Mouse (Mus musculus) stomach, postnatal 0 days (tissue): ENCODE measurements around the gene Gm21983. TPM values are rescaled to one million over a fixed set of nuclear protein-coding genes. Genes with fewer than 3 reads are reported as not detected.

Experiments
- ATAC-seq: fragments of 200-750 bp; cut with Nextera tagmentation; 2 replicates; pipeline ENCODE4 v1.8.0; 2017; ENCODE audit not compliant: low FRiP score, low TSS enrichment
- DNase-seq: peaks from one replicate; pipeline ENCODE4 v3.0.0-alpha.2; 2016; ENCODE audit warnings: low spot score
- H3K27ac ChIP-seq: fragments of 300-500 bp; sonication (generic); replicated peaks from 2 replicates; pipeline ENCODE4 v1.5.1; 2014; ENCODE audit warnings: mild to moderate bottlenecking, control low read depth
- H3K27me3 ChIP-seq: fragments of 300-500 bp; sonication (generic); 2 replicates; pipeline ENCODE4 v1.6.1; 2014; ENCODE audit warnings: low read length; ENCODE audit not compliant: control insufficient read depth, insufficient read depth
- H3K36me3 ChIP-seq: fragments of 300-500 bp; sonication (generic); 2 replicates; pipeline ENCODE4 v1.6.1; 2014; ENCODE audit warnings: low read length, mixed read lengths; ENCODE audit not compliant: control insufficient read depth, insufficient read depth
- H3K4me1 ChIP-seq: fragments of 300-500 bp; sonication (generic); replicated peaks from 2 replicates; pipeline ENCODE4 v1.6.1; 2014; ENCODE audit warnings: antibody characterized with exemption; ENCODE audit not compliant: control insufficient read depth, insufficient read depth
- H3K4me2 ChIP-seq: fragments of 300-500 bp; sonication (generic); replicated peaks from 2 replicates; pipeline ENCODE4 v1.6.1; 2014; ENCODE audit warnings: low read depth, mild to moderate bottlenecking, control low read depth, moderate library complexity
- H3K4me3 ChIP-seq: fragments of 300-500 bp; sonication (generic); 2 replicates; pipeline ENCODE4 v1.5.1; 2014; ENCODE audit warnings: low read depth, low read length, control low read depth
- H3K9ac ChIP-seq: fragments of 300-500 bp; sonication (generic); 2 replicates; pipeline ENCODE4 v1.6.1; 2014; ENCODE audit warnings: mild to moderate bottlenecking, low read length, control low read depth, mixed read lengths
- H3K9me3 ChIP-seq: fragments of 300-500 bp; sonication (generic); 2 replicates; pipeline ENCODE4 v1.6.1; 2016; ENCODE audit warnings: low read length; ENCODE audit not compliant: control insufficient read depth
- CTCF ChIP-seq: IDR thresholded peaks from 2 replicates; pipeline ENCODE4 v1.5.1; 2016; ENCODE audit warnings: antibody characterized with exemption, low read depth, mild to moderate bottlenecking, moderate library complexity
- EP300 ChIP-seq: optimal IDR thresholded peaks from 2 replicates; pipeline ENCODE3; 2016; ENCODE audit warnings: antibody characterized with exemption
- WGBS: fragments of 180-500 bp; shearing (Covaris S2); extraction: QIAGEN DNeasy Blood & Tissue Kit; methylation state at CpG from one replicate; pipeline ENCODE4 v1.1.7; 2014; 5-methylcytosine and 5-hydroxymethylcytosine counted together
- polyA plus RNA-seq: library from polyadenylated mRNA; unstranded; fragments of >200 nt; fragmentation: Nextera tagmentation; extraction: Ambion mirVana; gene quantifications from 2 replicates; pipeline ENCODE4 v1.2.1, GENCODE M21; 2015

Gm21983 gene
- polyA plus RNA-seq, 1 experiment from 2014 or later, result not detected

GRCm38 (mm10) chr7:27132588-27132987, 48.3 kb downstream of the Gm21983 start:
- ATAC-seq (no peak), DNase-seq (peak; percentile 65)
- Histone ChIP-seq H3K4me1 (no peaks in the 10 kb centered on the region), H3K27me3 (no peaks in the 10 kb centered on the region), H3K4me2 (no peak overlapping the region), H3K9me3 (no peaks in the 10 kb centered on the region), H3K4me3 (no peak overlapping the region), H3K9ac (no peak overlapping the region), H3K36me3 (no peaks in the 10 kb centered on the region), H3K27ac (no peak overlapping the region)
- TF ChIP-seq EP300 (no peak), CTCF (peak; percentile 67)
- WGBS, result 14% methylated on average over 10 of the region's 10 CpGs

- Histone ChIP-seq H3K27me3 (no peaks in the 10 kb centered on the region), H3K27ac (no peak overlapping the region), H3K9ac (no peak overlapping the region), H3K4me1 (no peaks in the 10 kb centered on the region), H3K36me3 (no peaks in the 10 kb centered on the region), H3K9me3 (no peaks in the 10 kb centered on the region), H3K4me3 (no peak overlapping the region), H3K4me2 (no peak overlapping the region)
- ATAC-seq (no peak), DNase-seq (no peak)
- 68% methylated on average over 2 of the region's 2 CpGs for WGBS
- TF ChIP-seq CTCF (peak; percentile 45), EP300 (no peak)
Measured at GRCm38 (mm10) chr7:27131387-27131786, 49.5 kb downstream of the Gm21983 start.

GRCm38 (mm10) chr7:27130521-27131370, 50.1 kb downstream of the Gm21983 start:
- DNase-seq (no peak), ATAC-seq (no peak)
- no peak overlapping the region for H3K27ac ChIP-seq
- H3K9ac ChIP-seq, result no peak overlapping the region
- no peak overlapping the region for H3K4me3 ChIP-seq
- no peaks in the 10 kb centered on the region for H3K9me3 ChIP-seq
- TF ChIP-seq EP300, result no peak
- no peak for TF ChIP-seq CTCF
- H3K27me3 ChIP-seq, result no peaks in the 10 kb centered on the region
- WGBS, result 88% methylated on average over 22 of the region's 22 CpGs
- H3K36me3 ChIP-seq, result no peaks in the 10 kb centered on the region
- H3K4me2 ChIP-seq, result no peak overlapping the region
- no peaks in the 10 kb centered on the region for H3K4me1 ChIP-seq

DNA sequence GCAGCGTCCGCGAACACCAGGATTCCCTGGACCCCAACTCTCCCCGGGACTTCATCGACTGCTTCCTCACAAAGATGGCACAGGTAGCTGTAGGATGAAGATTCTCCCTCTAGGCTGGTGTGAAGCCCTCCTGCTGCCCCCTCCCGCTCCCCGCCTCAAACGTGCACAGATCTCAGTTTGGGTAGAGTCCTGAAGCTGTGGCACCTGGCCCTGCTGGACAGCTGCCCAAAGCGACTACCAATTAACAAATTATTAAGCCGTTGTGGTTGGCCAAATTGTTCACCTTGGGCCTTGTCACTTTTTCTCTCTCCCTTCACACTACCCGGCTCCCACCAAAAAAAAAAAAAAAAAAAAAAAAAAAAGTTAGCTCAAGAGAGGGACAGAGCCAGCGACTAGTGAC, 51.1 kb downstream of the Gm21983 start:
- no peak for DNase-seq
- Histone ChIP-seq H3K36me3 (no peaks in the 10 kb centered on the region), H3K4me3 (no peak overlapping the region), H3K27ac (no peak overlapping the region), H3K4me1 (no peaks in the 10 kb centered on the region), H3K9ac (no peak overlapping the region), H3K27me3 (no peaks in the 10 kb centered on the region), H3K4me2 (no peak overlapping the region), H3K9me3 (no peaks in the 10 kb centered on the region)
- ATAC-seq, result no peak
- TF ChIP-seq CTCF (no peak), EP300 (no peak)
- 85% methylated on average over 12 of the region's 12 CpGs for WGBS

DNA sequence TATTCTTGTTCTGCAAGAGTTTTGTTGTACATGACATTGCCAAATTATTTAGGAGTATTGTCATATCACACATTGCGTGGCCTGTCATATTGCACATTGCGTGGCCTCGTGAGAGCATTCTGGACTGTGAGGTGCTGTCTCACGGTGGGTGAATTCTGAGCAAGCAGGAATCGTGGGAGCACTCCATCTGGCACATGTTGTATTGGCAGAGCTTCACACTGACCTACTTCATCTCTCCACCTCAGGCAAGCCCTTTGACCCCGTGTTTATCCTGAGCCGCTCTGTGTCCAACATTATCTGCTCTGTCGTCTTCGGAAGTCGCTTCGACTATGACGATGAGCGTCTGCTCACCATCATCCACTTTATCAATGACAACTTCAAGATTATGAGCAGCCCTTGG, 51.9 kb downstream of the Gm21983 start:
- WGBS, result 59% methylated on average over 13 of the region's 13 CpGs
- H3K27ac ChIP-seq, result no peak overlapping the region
- no peaks in the 10 kb centered on the region for H3K9me3 ChIP-seq
- H3K4me2 ChIP-seq, result no peak overlapping the region
- TF ChIP-seq EP300, result no peak
- TF ChIP-seq CTCF, result no peak
- H3K4me1 ChIP-seq, result no peaks in the 10 kb centered on the region
- no peak for DNase-seq
- no peak overlapping the region for H3K4me3 ChIP-seq
- ATAC-seq, result no peak
- no peaks in the 10 kb centered on the region for H3K27me3 ChIP-seq
- H3K9ac ChIP-seq, result no peak overlapping the region
- H3K36me3 ChIP-seq, result no peaks in the 10 kb centered on the region

DNA sequence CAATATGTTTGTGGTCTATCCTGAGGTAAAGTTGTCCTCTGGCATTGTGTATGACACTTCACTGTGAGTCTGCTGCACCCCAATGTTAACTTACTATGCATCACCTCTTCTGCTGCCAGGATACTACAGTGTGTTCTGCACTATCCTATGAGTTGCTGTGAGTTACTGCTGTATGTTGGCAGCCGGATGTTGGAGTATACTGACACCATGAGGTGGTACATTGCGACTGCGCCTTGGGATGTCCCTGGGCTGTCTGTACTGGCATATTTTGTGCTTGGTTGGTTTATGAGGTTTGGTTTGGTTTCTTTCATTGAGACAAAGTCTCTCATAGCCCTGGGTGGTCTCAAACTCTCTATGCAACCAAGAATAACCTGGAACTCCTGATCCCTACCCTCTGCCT, 52.7 kb downstream of the Gm21983 start:
- Histone ChIP-seq H3K36me3 (no peaks in the 10 kb centered on the region), H3K4me2 (no peak overlapping the region), H3K9ac (no peak overlapping the region), H3K27me3 (no peaks in the 10 kb centered on the region), H3K4me1 (no peaks in the 10 kb centered on the region), H3K4me3 (no peak overlapping the region), H3K9me3 (no peaks in the 10 kb centered on the region), H3K27ac (no peak overlapping the region)
- no peak for TF ChIP-seq EP300
- TF ChIP-seq CTCF, result peak; percentile 89
- DNase-seq, result peak; percentile 61
- ATAC-seq, result peak; percentile 79
- 52% methylated on average over 3 of the region's 3 CpGs for WGBS
